ENCODE assay signal across 9 mouse cellular contexts in the genomic region with DNA sequence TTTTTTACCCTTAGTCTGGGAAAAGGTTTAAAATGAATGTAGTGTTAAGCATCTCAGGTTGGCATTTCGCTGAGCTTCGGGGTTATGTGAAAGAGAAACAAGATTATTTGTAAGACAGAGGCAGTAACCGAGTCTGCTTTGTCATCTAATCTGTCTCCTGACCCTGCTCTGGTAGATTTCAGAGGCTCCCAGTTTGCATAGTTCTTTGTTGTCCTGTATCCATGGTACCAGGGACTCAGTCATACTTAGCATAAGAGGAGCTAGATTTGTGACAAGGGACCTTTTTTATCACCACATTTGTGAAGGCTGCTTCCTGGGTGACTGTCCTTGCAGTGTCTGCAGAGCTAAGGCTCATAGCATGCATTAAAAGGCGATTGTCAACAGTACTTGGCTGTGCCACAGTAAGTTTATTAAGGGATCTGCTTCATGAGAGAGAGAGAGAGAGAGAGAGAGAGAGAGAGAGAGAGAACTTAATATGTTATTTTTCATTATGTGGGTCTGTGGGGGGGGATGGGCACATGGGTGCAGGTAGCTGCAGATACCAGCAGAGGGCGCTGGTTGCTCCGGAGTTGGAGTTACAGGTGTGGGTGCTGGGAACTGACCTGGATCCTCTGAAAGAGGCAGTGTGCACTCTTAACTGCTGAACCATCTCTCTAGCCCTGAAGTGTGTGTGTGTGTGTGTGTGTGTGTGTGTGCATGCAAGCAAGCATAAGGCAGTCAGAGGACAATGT. TPM values are rescaled to one million over a fixed set of nuclear protein-coding genes. Genes with fewer than 3 reads are reported as not detected.
DNase-seq lines count a peak whose midpoint lies in the region; ATAC-seq and TF ChIP-seq lines count a peak whose summit lies in the region.
"Had no signal": no experiment of that assay in that cellular context is flagged by ENCODE, and none has a peak within 500 bp of the region (broad histone marks: within the 10 kb centered on the region; RNA-seq: fewer than 3 reads in every experiment).

No protein-coding gene starts in this region.

- H3K9ac ChIP-seq in heart, embryonic 12.5 days: no peak overlapping the region
- H3K9ac ChIP-seq in midbrain, embryonic 11.5 days (ENCODE audit: low read length): peak overlapping the region; percentile 1; the same call in 1 of the 2 replicates
- H3K9ac ChIP-seq: liver, embryonic 13.5 days had no signal

- WGBS in heart, embryonic 12.5 days: 31% methylated on average over 6 of the region's 6 CpGs
- WGBS in midbrain, embryonic 11.5 days: 45% methylated on average over 6 of the region's 6 CpGs

- H3K9me3 ChIP-seq in heart, embryonic 12.5 days (replicated peaks): no peaks in the 10 kb centered on the region
- no peaks in the 10 kb centered on the region for H3K9me3 ChIP-seq in midbrain, embryonic 11.5 days (ENCODE audit: control insufficient read depth, low read length)
- H3K9me3 ChIP-seq: liver, embryonic 13.5 days had no signal

- H3K4me1 ChIP-seq in heart, embryonic 12.5 days (replicated peaks): peaks cover 46% of the 10 kb centered on the region
- peaks cover 7% of the 10 kb centered on the region; the same call in 1 of the 2 replicates for H3K4me1 ChIP-seq in embryonic fibroblast, embryonic 13.5 days (ENCODE audit: control insufficient read depth, insufficient read depth, low read length)
- peaks cover 25% of the 10 kb centered on the region for H3K4me1 ChIP-seq in midbrain, embryonic 11.5 days (ENCODE audit: control insufficient read depth, insufficient read depth, low read length)
- H3K4me1 ChIP-seq: liver, embryonic 13.5 days had no signal

- peaks cover 6% of the 10 kb centered on the region; the same call in 1 of the 2 replicates for H3K27me3 ChIP-seq in heart, embryonic 12.5 days (replicated peaks)
- no peaks in the 10 kb centered on the region for H3K27me3 ChIP-seq in C2C12 (ENCODE audit: control insufficient read depth, insufficient read depth, insufficient read length)
- no peaks in the 10 kb centered on the region for H3K27me3 ChIP-seq in midbrain, embryonic 11.5 days (ENCODE audit: control insufficient read depth, insufficient read depth, low read length)

- DNase-seq in heart, postnatal 36 days: no peak
- DNase-seq in midbrain, embryonic 11.5 days (ENCODE audit: low spot score, missing footprints): peak; percentile 90
- no peak for DNase-seq in urinary bladder, postnatal 14 days (ENCODE audit: low spot score)

- intact Hi-C loops in heart, postnatal 36 days (cut with DNase I): loop anchor here (5.0 to 10.0 kb wide), 4 partner anchors 107 to 710 kb away; no protein-coding TSS in a partner anchor

- no peaks in the 10 kb centered on the region for H3K36me3 ChIP-seq in heart, embryonic 12.5 days
- H3K36me3 ChIP-seq in C2C12 (ENCODE audit: control insufficient read depth, insufficient read depth): no peaks in the 10 kb centered on the region
- no peaks in the 10 kb centered on the region for H3K36me3 ChIP-seq in midbrain, embryonic 11.5 days (ENCODE audit: control insufficient read depth, insufficient read depth, low read length)
- H3K36me3 ChIP-seq: liver, embryonic 13.5 days had no signal

- no peaks in the 10 kb centered on the region for H3K79me2 ChIP-seq in C2C12 (ENCODE audit: control insufficient read depth, insufficient read depth)

- H3ac ChIP-seq in C2C12 (ENCODE audit: control insufficient read depth, insufficient read length, low read depth): no peak overlapping the region

- TF ChIP-seq POLR2A in embryonic fibroblast, embryonic 13.5 days (IDR thresholded peaks at IDR 0.05; ENCODE audit: low read depth, low read length): no peak

- no peaks in the 10 kb centered on the region for H3K79me3 ChIP-seq in C2C12 (ENCODE audit: low read depth)

- peak overlapping the region; percentile 55 for H3K4me2 ChIP-seq in heart, embryonic 12.5 days
- peak overlapping the region; percentile 35; the same call in 1 of the 2 replicates for H3K4me2 ChIP-seq in midbrain, embryonic 11.5 days
- H3K4me2 ChIP-seq: liver, embryonic 13.5 days had no signal

- TF ChIP-seq CTCF in C2C12 (IDR thresholded peaks at IDR 0.05; ENCODE audit: control insufficient read depth, insufficient read depth, insufficient read length): peak; percentile 1
- TF ChIP-seq CTCF in embryonic fibroblast, embryonic 13.5 days (IDR thresholded peaks at IDR 0.05; ENCODE audit: borderline replicate concordance, insufficient read depth, low read length): peak; percentile 41; the same call in 1 of the 2 replicates

- H3K27ac ChIP-seq in heart, embryonic 12.5 days (ENCODE audit: poor library complexity, severe bottlenecking): no peak overlapping the region
- H3K27ac ChIP-seq in embryonic fibroblast, embryonic 13.5 days (ENCODE audit: insufficient read depth, low read length): no peak overlapping the region
- no peak overlapping the region for H3K27ac ChIP-seq in midbrain, embryonic 11.5 days (ENCODE audit: low read depth, low read length)
- H3K27ac ChIP-seq: liver, embryonic 13.5 days had no signal

- no peak overlapping the region; the same call in 1 of the 2 replicates for H3K4me3 ChIP-seq in heart, embryonic 12.5 days
- H3K4me3 ChIP-seq in C2C12 (ENCODE audit: insufficient read depth, poor library complexity, severe bottlenecking): no peak overlapping the region
- no peak overlapping the region for H3K4me3 ChIP-seq in embryonic fibroblast, embryonic 13.5 days (ENCODE audit: insufficient read depth, low read length)
- no peak overlapping the region for H3K4me3 ChIP-seq in midbrain, embryonic 11.5 days (ENCODE audit: low read depth, low read length)
- H3K4me3 ChIP-seq: liver, embryonic 13.5 days had no signal

- ATAC-seq in heart, embryonic 12.5 days (ENCODE audit: insufficient number of reproducible peaks, low FRiP score): no peak
- ATAC-seq in midbrain, embryonic 11.5 days (ENCODE audit: low FRiP score): peak; percentile 53
- no peak for ATAC-seq in monocyte, adult 5-6 weeks (replicated peaks; ENCODE audit: insufficient number of reproducible peaks, low FRiP score, low TSS enrichment, poor library complexity, severe bottlenecking)
- ATAC-seq in granulocyte monocyte progenitor cell, adult 5-6 weeks (replicated peaks; ENCODE audit: poor library complexity, severe bottlenecking): no peak

TF ChIP-seq in C2C12, 6 proteins besides CTCF, POLR2A, EP300 and RAD21:
- no peak for TF ChIP-seq USF1 (IDR thresholded peaks at IDR 0.05; ENCODE audit: low read depth)
- TF ChIP-seq MYOD1 (IDR thresholded peaks at IDR 0.05; ENCODE audit: control insufficient read depth, insufficient read length, low read depth): no peak
- TF ChIP-seq CEBPB (IDR thresholded peaks at IDR 0.05; ENCODE audit: low read depth): no peak
- TF ChIP-seq MYOG (IDR thresholded peaks at IDR 0.05; ENCODE audit: control insufficient read depth, extremely low read depth, insufficient read length): no peak

RNA-seq across cellular contexts. Expression of a gene that starts 3.3 kb away (rescaled TPM):
- 0.09 TPM in 1 of 2 replicates, not detected in the other for polyA plus RNA-seq in heart, embryonic 12.5 days (2016; fragmentation: Nextera tagmentation; extraction: Ambion mirVana)
- total RNA-seq in heart, postnatal 36 days (2021): not detected
- polyA plus RNA-seq in C2C12 (2012; fragmentation: generic; extraction: Trizol): 0.29 TPM
- polyA plus RNA-seq in embryonic fibroblast, embryonic 13.5 days (2011; ENCODE audit: insufficient read length, low read depth, missing spikeins): not detected in 2 replicates
- polyA plus RNA-seq in midbrain, embryonic 11.5 days (2014; fragmentation: Nextera tagmentation; extraction: Ambion mirVana): 0.08 and 0.33 TPM in 2 replicates
- total RNA-seq in monocyte, adult 5-6 weeks (2017): 4.4 to 5.9 TPM (median 4.7 TPM) in 3 replicates
- total RNA-seq in granulocyte monocyte progenitor cell, adult 5-6 weeks (2014; fragmentation: Nextera tagmentation): not detected in 2 replicates
- total RNA-seq in granulocyte monocyte progenitor cell, adult 5-6 weeks (2017): not detected in 2 replicates
- polyA plus RNA-seq: liver, embryonic 13.5 days had no signal
